Mouse (Mus musculus) ES-CJ7 (cell line): Measurements from ENCODE around the gene Kcnj6.
A peak's percentile ranks its signal among the peaks of the same experiment; 100 is the strongest.

ENCODE experiments used
- DNase-seq: peaks from one replicate; pipeline ENCODE4 v3.0.0; 2011; ENCODE audit warnings: low read depth, low spot score

Gene Kcnj6

DNA sequence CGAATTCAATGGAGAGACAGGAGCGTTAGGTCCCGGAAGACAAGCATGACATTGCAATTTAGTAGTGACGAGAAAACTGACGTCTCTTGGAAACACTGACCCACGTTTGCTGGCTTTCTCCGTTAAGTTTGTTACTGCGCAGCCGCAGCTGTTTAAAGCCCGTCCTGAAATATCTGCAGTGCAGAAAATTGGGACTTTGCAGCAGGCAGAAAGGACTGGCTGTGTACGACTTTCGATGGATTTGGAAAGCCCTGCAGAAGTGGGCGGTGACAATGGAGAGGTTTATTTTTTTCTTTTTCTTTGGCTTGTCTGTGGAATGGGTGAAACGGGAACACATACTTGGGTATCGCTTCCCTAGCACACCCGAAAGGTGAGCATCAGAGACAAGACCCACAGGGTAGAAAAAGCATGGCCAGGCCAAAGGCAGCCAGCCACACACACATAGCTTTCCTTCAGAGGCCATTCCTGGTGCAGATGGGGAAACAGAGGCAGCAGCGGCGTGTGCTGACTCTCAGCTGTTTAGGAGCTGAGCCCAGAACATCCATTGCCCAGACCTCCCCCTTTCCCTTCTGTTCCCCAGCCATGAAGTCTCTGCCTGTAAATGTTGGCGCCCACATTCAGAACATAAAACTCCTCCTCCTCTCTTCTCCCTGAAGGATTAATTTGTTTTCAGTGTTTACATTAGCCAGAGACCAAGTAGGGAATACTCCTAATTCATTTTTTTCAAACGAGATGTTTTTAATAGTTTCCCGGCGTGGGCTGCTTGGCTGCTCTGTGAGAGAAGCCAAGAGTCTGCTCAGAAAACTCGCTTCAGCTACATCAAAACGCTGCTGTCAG is 215.2 kb downstream of the Kcnj6 start:
- no peak for DNase-seq

GRCm38 (mm10) chr16:94773928-94774327 is 223.6 kb downstream of the Kcnj6 start:
- no peak for DNase-seq

DNA sequence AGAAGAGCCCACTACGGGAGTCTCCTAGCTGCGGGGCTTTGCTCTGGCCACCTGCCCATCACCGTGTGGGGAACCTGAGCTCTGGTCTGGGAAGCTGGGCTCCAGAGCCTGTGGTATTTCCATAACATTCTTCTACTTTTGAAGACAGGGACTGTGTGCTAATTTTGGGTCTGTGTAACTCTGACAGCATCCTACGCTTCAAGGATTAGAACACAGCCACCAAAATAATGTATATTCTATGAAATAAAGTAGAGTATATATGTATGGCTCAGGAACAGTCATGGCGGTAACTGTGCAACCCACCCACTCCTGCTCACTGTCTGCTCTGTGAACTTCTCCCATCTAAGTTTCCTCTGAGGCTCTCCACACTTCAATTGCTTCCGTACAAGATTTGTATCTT is 229.9 kb downstream of the Kcnj6 start:
- no peak for DNase-seq

DNA sequence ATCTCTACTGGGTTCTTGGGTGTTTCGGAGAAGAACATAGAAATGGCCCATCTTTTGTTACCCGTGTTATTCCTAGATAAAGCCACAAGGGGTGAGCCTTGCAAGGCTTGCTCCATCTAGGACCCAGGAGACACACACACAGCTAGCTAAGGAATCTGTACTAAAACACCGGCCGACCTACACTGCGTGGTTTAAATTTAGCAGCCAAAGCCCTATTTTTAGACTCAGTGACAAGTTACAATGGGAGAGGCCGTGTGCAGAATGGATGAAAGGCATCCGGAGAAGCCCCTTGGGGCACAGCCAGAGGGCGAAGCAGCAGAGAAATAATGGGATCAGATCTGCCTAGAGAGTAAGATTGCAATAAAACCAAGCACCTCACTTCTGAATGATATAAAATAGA is 232.4 kb downstream of the Kcnj6 start:
- DNase-seq, result peak; percentile 43

- peak; percentile 89 for DNase-seq
Measured at GRCm38 (mm10) chr16:94760732-94761131, 236.8 kb downstream of the Kcnj6 start.

DNA sequence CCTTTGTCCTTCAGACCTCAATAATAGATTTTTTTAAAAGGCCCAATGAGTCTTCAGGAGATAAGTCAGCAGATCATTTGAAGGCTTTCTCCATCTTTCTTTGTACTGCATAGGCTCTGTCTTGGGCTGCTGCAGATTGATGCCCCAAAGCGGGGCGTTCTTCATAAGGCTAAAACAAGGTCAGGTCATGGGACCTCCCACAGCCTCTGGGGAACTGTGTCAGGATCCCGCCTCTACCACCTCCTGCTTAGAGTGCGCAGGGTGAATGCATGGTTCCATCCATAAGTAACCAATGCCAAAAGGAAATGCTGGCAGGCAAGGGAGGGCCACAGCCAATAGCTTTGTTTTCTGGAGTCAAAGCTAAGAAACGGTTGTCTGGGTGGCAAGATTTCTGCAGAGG is 237.7 kb downstream of the Kcnj6 start:
- DNase-seq, result peak; percentile 69

DNA sequence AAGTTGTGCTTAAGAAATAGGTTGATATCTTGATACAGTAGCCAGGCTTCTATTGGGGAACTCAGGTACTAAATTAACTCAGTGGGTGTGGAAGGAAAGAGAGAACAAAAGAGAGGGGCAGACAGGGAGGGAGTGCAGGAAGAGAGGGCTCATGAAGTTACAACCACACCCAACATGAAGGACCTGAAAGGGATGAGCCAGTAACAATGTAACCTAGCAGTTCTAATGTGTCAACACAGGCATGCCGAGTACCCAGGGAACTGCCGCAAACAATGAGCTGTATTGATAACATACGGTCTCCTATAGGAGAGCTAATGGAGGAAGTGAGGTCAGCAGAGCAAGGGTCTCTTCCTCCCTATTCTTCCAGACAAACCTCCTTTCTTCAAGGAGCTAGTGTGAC is 238.9 kb downstream of the Kcnj6 start:
- peak; percentile 61 for DNase-seq

DNA sequence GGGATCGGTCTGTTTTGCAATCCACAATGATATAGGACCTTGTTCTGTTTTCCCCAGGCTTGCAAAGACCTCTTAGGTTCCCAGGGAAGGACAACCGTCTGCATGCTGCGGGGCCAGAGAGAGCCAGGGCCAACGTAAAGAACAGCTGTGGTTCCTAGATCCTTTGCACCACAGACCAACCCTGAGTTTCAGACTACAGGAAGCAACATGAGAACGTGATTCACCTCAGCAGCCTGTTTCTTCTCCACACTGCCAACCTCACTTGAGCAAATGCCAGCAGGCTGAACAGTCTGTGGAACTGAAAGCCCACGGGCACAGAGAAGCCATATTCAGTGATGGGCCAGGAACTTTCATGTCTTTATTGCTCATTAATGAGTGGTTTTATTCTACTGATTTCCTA is 241.1 kb downstream of the Kcnj6 start:
- no peak for DNase-seq

DNA sequence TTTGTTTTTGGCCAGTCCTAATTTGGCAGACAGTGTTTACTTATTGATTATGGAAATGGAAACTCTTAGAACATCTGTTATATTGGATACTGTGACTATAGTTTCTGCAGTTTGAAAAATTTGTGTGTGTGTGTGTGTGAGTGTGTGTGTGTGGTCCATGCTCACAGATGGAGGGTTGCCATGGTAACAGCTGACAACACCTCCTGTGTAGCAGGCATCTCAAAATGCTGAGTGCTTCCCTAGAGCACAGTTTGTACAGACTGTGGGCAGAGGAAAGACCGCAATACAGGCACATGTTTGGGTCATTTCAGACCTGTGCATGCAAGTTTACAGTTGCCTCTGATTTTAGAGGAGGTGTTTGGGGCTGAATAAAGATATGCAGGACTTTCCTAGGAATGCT is 244.0 kb downstream of the Kcnj6 start:
- DNase-seq, result no peak

- no peak for DNase-seq
Measured at GRCm38 (mm10) chr16:94752781-94753180, 244.7 kb downstream of the Kcnj6 start.

DNA sequence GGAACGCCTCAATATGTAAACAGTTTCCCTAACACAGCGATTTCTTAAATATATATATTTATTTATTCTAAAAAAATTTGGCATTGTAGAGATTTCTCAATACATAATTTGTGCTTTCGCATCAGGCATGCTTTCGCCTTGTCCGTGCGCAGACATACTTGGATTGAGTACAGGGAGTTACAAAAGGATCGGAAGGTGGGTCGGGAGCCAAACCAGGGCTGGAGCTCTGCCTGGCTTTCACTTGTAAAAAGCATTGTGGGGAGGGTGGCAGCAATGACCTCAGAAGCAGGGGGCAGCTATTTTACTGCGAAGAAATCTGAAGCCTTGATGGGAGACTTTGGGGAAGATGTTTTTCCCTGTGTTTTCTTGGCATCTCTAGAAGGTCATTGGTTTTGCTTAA is 252.5 kb downstream of the Kcnj6 start:
- DNase-seq, result no peak

GRCm38 (mm10) chr16:94743853-94744501 is 253.5 kb downstream of the Kcnj6 start:
- peak; percentile 89 for DNase-seq

- DNase-seq, result no peak
Measured at GRCm38 (mm10) chr16:94737359-94737687, 260.2 kb downstream of the Kcnj6 start.

DNA sequence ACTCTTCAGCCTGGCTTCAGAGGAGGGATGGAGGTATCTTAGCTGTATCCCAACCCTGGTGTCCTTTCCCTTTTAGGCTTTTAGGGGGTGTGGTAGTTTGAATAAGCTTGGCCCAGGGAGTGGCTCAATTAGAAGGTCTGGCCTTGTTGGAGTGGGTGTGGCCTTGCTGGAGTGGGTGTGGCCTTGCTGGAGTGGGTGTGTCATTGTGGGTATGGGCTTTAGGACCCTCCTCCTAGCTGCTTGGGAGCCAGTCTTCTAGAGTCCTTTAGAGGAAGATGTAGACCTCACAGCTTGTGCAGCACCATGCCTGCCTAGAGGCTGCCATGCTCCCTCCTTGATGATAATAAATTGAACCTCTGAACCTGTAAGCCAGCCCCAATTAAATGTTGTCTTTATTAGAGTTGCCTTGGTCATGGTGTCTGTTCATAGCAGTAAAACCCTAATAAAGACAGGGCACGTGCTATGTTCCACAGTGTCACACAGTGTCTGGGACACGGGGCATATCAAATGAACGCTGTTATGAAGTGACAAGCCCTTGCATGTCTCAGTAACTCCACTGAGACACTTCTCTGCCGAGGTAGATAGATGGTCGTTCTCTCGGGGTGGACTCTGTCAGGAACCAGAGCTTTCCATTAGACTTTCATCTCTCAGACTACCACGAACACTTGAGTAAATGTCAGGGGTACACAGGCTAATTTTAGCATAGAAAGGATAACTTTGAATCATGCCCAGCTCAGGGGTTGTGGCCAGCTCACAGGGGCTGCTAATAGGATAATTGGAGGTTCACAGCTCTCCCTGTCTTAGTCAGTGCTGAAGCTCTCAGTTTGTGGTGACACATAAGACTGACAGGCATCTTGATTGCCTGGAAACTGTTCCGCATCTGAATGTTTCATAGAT is 260.8 kb downstream of the Kcnj6 start:
- DNase-seq, result peak; percentile 76

DNA sequence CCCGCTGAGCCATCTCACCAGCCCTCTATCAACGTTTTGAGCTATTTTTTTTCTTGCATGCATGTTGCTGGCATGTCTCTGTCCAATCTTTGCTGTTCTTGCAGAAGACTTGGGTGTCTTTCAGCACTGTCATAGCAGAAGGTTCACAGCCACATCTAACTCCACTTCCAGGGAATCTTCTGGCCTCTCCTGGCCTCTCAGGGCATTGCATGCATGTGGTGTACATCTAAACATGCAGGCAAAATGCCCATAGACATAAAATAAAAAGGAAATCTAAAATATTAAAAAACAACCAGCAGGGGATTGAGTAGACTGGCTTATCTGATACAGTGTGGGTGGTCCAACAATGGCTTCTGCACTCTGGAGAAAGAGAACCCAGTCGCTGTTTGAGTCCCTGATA is 262.0 kb downstream of the Kcnj6 start:
- DNase-seq, result no peak

DNA sequence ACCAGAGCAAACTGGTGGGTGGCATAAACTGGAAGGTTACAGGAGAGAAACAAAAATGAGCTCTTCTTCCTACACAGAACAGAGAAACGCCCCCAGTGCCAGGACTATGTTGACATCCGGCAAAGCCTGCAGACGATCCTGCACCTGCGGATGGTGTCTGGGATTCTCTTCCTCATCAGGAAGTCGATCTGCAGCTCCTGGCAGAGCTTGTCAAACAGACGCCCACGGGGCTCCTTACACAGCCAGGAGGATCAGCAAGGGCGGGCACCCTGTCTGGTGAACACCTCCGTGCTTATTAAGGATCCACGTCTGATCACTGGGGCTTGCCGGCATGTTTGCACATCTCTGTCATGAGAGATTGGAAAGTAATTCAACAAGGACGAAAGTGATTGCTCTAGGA is 266.5 kb downstream of the Kcnj6 start:
- no peak for DNase-seq

GRCm38 (mm10) chr16:94729236-94729635 is 268.3 kb downstream of the Kcnj6 start:
- DNase-seq, result peak; percentile 78

GRCm38 (mm10) chr16:94724747-94725211 is 272.7 kb downstream of the Kcnj6 start:
- DNase-seq, result peak; percentile 47

GRCm38 (mm10) chr16:94724061-94724596 is 273.4 kb downstream of the Kcnj6 start:
- peak; percentile 98 for DNase-seq

GRCm38 (mm10) chr16:94722936-94723335 is 274.6 kb downstream of the Kcnj6 start:
- peak; percentile 33 for DNase-seq

GRCm38 (mm10) chr16:94721549-94722006 is 275.9 kb downstream of the Kcnj6 start:
- DNase-seq, result no peak
